Mouse (Mus musculus): ENCODE data around the gene Slc13a5. TPM values are rescaled to one million over a fixed set of nuclear protein-coding genes. Genes with fewer than 3 reads are reported as not detected.

Gene Slc13a5
- polyA plus RNA-seq, 1 experiment: 0.27 TPM

- Histone ChIP-seq H3K36me3 (ENCODE audit: control insufficient read depth, insufficient read depth, low read length) (no peaks in the 10 kb centered on the region), H3K4me3 (ENCODE audit: insufficient read depth, low read depth, low read length) (peak within 1 kb of the TSS; percentile 53), H3K4me1 (ENCODE audit: control insufficient read depth, insufficient read depth, low read length) (0 out of 2 replicates have a peak, but pooled peaks cover 2% of the 10 kb centered on the region), H3K27ac (ENCODE audit: insufficient read depth, low read depth, low read length) (peak within 1 kb of the TSS; percentile 79), H3K27me3 (replicated peaks; ENCODE audit: control insufficient read depth, insufficient read depth, low read length) (no peaks in the 10 kb centered on the region)
- TF ChIP-seq CTCF (conservative IDR thresholded peaks at IDR 0.05; ENCODE audit: insufficient read depth, insufficient read length, low read depth, low read length) (no peak), POLR2A (IDR thresholded peaks at IDR 0.05; ENCODE audit: low read depth, low read length) (no peak)
- peak; percentile 86 for DNase-seq
- 4% methylated on average over 6 of the region's 6 CpGs for WGBS
Measured at GRCm38 (mm10) chr11:72301334-72301733, 34.3 kb upstream of the Slc13a5 start, which contains the start of gene Xaf1. TSS of gene Xaf1 (plus strand) at chr11:72301629.

- Histone ChIP-seq H3K36me3 (ENCODE audit: control insufficient read depth, insufficient read depth, low read length) (no peaks in the 10 kb centered on the region), H3K27me3 (replicated peaks; ENCODE audit: control insufficient read depth, insufficient read depth, low read length) (no peaks in the 10 kb centered on the region), H3K4me3 (ENCODE audit: insufficient read depth, low read depth, low read length) (no peak overlapping the region), H3K4me1 (ENCODE audit: control insufficient read depth, insufficient read depth, low read length) (no peaks in the 10 kb centered on the region), H3K27ac (ENCODE audit: insufficient read depth, low read depth, low read length) (no peak overlapping the region)
- DNase-seq: no peak
- WGBS: 87% methylated on average over 2 of the region's 2 CpGs
- TF ChIP-seq POLR2A (IDR thresholded peaks at IDR 0.05; ENCODE audit: low read depth, low read length) (no peak), CTCF (conservative IDR thresholded peaks at IDR 0.05; ENCODE audit: insufficient read depth, insufficient read length, low read depth, low read length) (no peak)
Measured at GRCm38 (mm10) chr11:72293116-72293515, 26.1 kb upstream of the Slc13a5 start.

DNA sequence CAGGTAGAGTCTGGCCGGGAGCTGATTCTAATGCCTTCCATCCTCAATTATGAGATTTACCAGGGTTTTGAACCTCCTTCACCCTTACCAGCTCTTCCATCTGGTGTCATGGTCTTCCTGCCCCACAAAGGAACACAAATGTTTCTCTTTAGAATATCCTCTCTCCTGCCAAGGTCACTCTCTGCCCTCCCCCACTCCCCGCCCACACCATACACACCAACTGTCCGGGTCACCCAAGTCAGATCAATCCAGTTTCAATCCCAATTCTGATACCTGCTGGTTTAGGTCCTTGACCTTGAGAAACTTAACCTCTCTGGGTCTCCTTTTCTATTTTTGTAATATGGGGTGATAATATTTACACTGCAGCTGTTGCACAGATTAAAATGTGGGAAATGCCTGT lies 20.5 kb upstream of the Slc13a5 start:
- Histone ChIP-seq H3K27me3 (replicated peaks; ENCODE audit: control insufficient read depth, insufficient read depth, low read length) (no peaks in the 10 kb centered on the region), H3K4me1 (ENCODE audit: control insufficient read depth, insufficient read depth, low read length) (peaks cover 12% of the 10 kb centered on the region; the same call in 1 of the 2 replicates), H3K27ac (ENCODE audit: insufficient read depth, low read depth, low read length) (no peak overlapping the region), H3K4me3 (ENCODE audit: insufficient read depth, low read depth, low read length) (no peak overlapping the region), H3K36me3 (ENCODE audit: control insufficient read depth, insufficient read depth, low read length) (no peaks in the 10 kb centered on the region)
- no peak for DNase-seq
- WGBS: 78% methylated on average over 3 of the region's 3 CpGs
- TF ChIP-seq POLR2A (IDR thresholded peaks at IDR 0.05; ENCODE audit: low read depth, low read length): no peak
- no peak for TF ChIP-seq CTCF (conservative IDR thresholded peaks at IDR 0.05; ENCODE audit: insufficient read depth, insufficient read length, low read depth, low read length)

DNA sequence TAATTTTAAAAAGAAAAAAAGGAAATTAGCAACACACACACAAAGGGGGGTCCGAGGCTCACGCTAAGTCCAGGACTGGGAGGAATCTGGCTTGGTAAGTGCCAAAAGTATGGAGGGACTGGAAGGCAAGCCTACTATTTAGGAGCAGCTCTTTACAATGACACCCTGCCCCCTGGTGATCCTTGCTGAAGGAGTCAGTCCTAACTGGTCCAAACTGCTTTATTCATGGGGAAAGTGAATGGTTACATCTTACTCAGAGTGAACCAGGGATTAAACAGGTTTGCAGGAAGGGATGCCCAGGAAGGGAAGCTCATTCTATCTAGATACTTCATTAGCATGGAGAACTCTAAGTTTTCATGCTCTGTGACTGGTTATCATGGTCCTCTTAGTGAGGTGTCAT lies 20.1 kb upstream of the Slc13a5 start:
- Histone ChIP-seq H3K4me1 (ENCODE audit: control insufficient read depth, insufficient read depth, low read length) (peaks cover 12% of the 10 kb centered on the region; the same call in 1 of the 2 replicates), H3K36me3 (ENCODE audit: control insufficient read depth, insufficient read depth, low read length) (no peaks in the 10 kb centered on the region), H3K27me3 (replicated peaks; ENCODE audit: control insufficient read depth, insufficient read depth, low read length) (no peaks in the 10 kb centered on the region), H3K27ac (ENCODE audit: insufficient read depth, low read depth, low read length) (no peak overlapping the region), H3K4me3 (ENCODE audit: insufficient read depth, low read depth, low read length) (no peak overlapping the region)
- no peak for DNase-seq
- 91% methylated on average over 2 of the region's 2 CpGs for WGBS
- no peak for TF ChIP-seq POLR2A (IDR thresholded peaks at IDR 0.05; ENCODE audit: low read depth, low read length)

- Histone ChIP-seq H3K27me3 (replicated peaks; ENCODE audit: control insufficient read depth, insufficient read depth, low read length) (no peaks in the 10 kb centered on the region), H3K27ac (ENCODE audit: insufficient read depth, low read depth, low read length) (no peak overlapping the region), H3K4me3 (ENCODE audit: insufficient read depth, low read depth, low read length) (no peak overlapping the region), H3K4me1 (ENCODE audit: control insufficient read depth, insufficient read depth, low read length) (peaks cover 15% of the 10 kb centered on the region; the same call in 1 of the 2 replicates), H3K36me3 (ENCODE audit: control insufficient read depth, insufficient read depth, low read length) (no peaks in the 10 kb centered on the region)
- DNase-seq: no peak
- WGBS: 89% methylated on average over 3 of the region's 3 CpGs
- TF ChIP-seq CTCF (conservative IDR thresholded peaks at IDR 0.05; ENCODE audit: insufficient read depth, insufficient read length, low read depth, low read length): no peak
- TF ChIP-seq POLR2A (IDR thresholded peaks at IDR 0.05; ENCODE audit: low read depth, low read length): no peak
Measured at GRCm38 (mm10) chr11:72286651-72287050, 19.6 kb upstream of the Slc13a5 start.

DNA sequence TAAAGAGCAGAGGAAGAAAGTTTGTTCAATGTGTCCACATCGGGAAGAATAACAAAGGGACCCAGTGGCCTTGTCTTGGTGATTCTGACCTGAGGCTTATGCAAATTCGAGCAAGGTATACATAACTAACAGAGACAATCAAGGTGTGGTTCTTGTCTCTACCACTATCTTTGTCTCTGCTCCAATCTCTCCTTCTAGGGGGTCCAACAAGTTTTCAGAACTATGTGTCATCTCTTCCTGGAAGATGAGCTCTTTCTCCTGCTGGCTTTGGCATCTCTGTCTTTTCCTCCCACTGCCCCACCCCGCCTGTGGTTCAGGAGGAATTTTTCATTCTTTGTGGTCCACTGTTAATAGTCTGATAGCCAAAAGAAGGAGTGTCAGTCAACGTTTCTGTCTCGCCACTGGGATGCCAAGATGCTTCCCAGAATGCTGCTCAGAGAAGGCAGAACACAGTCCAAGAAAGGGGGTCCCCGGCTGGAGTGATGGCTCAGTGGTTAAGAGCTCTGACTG lies 19.0 kb upstream of the Slc13a5 start:
- WGBS: 87% methylated on average over 6 of the region's 6 CpGs
- no peak for DNase-seq
- no peaks in the 10 kb centered on the region for H3K27me3 ChIP-seq (replicated peaks; ENCODE audit: control insufficient read depth, insufficient read depth, low read length)

DNA sequence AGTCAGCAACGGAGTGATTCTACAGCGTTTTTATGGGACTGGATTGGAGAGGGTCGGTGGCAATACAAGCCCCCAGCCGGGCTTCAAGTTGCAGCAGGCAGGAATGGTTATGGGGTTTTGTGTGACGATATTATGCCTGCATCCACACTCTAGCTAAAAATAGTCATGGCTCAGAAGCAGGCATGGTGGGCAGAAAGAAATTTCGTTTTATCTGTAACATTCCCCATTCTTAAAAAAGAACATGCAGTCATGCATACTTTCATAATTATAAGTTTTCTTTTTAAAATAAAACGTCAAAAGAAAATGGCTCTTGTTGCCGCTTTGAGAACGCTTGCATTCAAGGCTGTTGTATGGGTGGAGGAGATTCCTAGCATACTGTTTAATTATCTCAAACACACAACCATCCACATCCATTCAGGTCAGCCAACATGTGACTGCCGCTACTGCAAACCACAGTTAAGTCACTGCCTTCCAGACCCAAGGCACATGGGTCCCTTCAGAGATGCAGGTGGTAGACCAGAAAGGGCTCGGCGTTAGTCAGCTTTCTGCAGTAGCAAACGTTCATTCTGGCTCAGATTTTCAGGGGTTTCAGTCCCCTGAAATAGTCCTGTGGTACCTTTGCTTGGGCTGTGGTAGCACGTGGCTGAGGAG lies 17.6 kb upstream of the Slc13a5 start:
- Histone ChIP-seq H3K27ac (ENCODE audit: insufficient read depth, low read depth, low read length) (no peak overlapping the region), H3K4me1 (ENCODE audit: control insufficient read depth, insufficient read depth, low read length) (peaks cover 18% of the 10 kb centered on the region; the same call in 1 of the 2 replicates), H3K27me3 (replicated peaks; ENCODE audit: control insufficient read depth, insufficient read depth, low read length) (no peaks in the 10 kb centered on the region), H3K4me3 (ENCODE audit: insufficient read depth, low read depth, low read length) (no peak overlapping the region), H3K36me3 (ENCODE audit: control insufficient read depth, insufficient read depth, low read length) (no peaks in the 10 kb centered on the region)
- no peak for DNase-seq
- TF ChIP-seq CTCF (conservative IDR thresholded peaks at IDR 0.05; ENCODE audit: insufficient read depth, insufficient read length, low read depth, low read length) (no peak), POLR2A (IDR thresholded peaks at IDR 0.05; ENCODE audit: low read depth, low read length) (no peak)
- 86% methylated on average over 14 of the region's 14 CpGs for WGBS

More for the DNA sequence above, 19.0 kb upstream of the Slc13a5 start:
- H3K27ac ChIP-seq (ENCODE audit: insufficient read depth, low read depth, low read length): no peak overlapping the region
- no peaks in the 10 kb centered on the region for H3K36me3 ChIP-seq (ENCODE audit: control insufficient read depth, insufficient read depth, low read length)
- peaks cover 18% of the 10 kb centered on the region; the same call in 1 of the 2 replicates for H3K4me1 ChIP-seq (ENCODE audit: control insufficient read depth, insufficient read depth, low read length)
- TF ChIP-seq POLR2A (IDR thresholded peaks at IDR 0.05; ENCODE audit: low read depth, low read length) (no peak), CTCF (conservative IDR thresholded peaks at IDR 0.05; ENCODE audit: insufficient read depth, insufficient read length, low read depth, low read length) (no peak)
- no peak overlapping the region for H3K4me3 ChIP-seq (ENCODE audit: insufficient read depth, low read depth, low read length)
